Mouse (Mus musculus) CH12.LX (cell line): ENCODE measurements around the gene Ccn6.

Experiments used
- CHD2 ChIP-seq: IDR thresholded peaks from 2 replicates; pipeline ENCODE4 v1.6.1; 2011; ENCODE audit warnings: low read length, improper control_type of control experiment
- EP300 ChIP-seq: IDR thresholded peaks from 2 replicates; pipeline ENCODE4 v1.6.1; 2011; ENCODE audit warnings: low read length, improper control_type of control experiment

DNA sequence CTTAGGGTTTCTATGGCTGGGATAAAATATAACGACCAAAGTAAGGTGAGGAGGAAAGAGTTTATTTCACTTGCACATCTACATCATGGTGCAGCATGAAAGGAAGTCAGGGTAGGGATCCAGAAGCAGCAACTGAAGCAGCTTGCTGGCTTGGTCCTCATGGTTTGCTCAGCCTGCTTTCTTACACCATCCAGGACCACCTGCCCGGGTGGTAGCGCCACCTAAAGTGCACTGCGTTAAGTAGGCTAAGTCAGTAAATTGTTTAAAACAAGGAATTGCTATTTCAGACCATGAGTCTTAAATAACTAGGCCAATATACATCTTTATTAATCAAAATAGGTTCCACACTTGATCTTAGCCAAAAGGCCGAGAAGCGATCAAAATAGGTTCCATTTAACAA lies 24.8 kb downstream of the Ccn6 start:
- TF ChIP-seq EP300 (no peak), CHD2 (no peak)
